Mouse (Mus musculus) right cerebral cortex, postnatal 4 days (tissue): ENCODE data around the gene Vsig2.

Experiments used
- DNase-seq: peaks from one replicate; pipeline ENCODE4 v3.0.0-alpha.2; 2022

Gene Vsig2

DNA sequence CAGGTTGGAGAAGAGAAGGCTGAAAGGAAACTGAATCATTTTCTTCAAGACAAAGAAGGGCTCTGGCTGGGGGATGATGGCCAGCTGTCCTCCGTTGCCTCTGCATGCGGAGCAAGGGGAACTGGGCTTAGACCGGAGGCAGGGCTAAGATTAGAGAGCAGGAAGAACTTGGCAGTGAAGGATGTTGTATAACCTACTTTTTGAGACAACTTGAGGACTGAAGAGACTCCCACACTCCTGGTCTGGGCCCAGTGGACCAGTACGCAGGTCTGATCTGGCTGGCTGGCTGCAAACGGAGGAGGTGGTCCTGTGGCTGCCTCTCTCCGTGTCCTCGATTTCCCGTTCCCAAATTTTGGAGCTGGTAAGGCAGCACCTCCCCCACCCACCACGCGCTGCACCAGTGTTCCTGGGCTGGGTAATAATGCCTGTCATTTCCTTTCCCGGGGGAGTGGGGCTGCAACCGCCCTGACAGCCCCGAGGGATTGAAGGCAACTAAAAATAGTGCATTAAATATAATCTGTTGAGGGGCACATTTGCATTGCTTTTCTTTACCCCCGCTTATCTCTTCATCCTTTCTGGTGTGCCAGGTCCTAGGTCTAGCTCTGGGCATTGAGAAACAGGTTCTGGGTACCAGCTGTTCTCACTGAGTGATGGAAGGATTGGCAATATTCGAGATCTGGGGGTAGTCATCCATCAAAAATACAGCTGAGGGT lies 29.0 kb downstream of the Vsig2 start:
- DNase-seq = peak; percentile 15

DNA sequence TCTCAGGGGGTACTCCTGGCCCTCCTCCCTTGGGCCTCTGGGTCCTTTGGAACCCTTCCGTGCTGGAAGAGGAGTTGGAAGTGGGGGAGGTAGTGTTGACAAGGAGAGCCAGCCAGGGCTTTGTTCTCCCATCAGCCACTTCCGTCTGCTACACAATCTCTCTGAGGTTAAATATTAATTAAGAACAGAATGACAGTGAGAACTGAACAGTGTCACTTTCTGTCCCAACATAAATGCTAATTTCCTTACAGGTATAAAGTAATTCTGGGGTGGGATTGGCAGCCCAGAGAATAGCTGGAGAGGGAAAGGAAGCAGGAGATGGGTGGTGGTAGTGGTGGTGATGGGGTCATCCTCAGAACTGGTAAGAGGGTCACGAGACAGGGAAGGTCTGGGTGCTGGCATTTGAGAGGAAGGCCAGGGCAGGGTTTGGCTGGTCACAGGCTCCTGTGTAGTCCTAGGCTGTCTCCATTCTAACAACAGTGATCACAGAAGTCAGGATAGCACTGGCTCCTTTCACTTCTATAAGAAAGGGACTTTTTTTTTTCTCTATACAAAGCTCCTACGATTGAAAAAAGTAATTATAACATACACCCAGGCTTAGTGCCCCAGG lies 29.7 kb downstream of the Vsig2 start:
- DNase-seq = no peak

DNA sequence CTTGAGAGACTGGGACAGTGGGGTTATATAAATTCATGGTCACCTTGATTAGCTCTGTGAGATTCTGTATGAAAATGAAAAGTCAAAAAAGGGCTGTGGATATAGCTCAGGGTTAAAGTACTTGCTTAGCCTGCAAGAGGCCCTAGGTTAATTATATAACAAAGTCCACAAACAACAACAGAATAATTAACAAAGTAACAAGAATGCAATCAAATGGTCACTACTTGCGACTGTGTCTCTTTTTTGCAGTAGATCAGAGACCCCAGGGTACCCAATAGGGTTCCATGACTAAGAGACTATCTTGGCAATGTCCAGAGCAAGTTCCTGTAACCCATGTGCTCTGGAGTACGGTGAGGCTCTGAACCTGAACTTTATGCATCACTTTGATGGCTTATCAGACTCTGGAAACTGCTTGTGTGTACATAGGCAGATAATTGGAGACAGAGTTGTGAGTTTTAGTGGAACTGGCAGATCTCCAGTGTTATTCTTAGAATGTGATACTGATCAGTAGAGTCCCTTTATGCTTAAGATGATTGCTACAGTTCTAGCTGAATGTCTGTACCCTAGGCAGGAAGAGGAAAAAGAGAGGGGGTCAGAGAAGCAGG lies 30.3 kb downstream of the Vsig2 start:
- DNase-seq = no peak

DNA sequence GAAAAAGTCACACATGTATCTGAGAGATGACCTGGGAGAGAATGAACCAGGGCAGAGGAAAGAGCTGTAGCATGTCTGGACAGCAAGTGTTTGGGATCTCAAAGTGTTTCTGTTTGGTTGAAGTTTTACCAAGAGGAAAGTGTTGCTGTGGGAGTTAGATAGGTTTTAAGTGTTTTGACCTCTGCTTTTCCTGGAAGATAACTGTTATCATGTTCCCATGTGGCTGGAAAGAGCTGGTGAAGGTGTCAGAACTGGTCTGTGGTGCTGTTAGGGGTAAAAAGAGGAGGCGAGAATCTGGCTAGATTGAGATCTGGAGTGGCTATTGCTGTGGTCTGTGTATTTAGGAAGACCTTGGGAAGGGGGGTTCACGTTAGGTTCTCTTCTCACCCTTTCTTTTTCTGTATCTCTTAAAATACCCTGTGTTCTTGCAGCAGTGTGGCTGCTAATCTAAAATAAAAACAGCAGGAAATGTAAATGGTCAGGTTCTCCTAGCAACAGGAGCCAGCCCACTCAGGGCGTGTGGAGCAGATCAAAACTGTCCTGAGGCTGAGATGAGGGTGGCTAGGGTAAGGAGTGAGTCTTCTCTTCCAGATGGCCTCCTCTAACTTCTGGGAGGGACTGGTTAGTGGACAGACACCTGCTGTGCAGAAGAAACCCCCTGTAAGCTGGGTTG lies 33.3 kb downstream of the Vsig2 start:
- no peak for DNase-seq

DNA sequence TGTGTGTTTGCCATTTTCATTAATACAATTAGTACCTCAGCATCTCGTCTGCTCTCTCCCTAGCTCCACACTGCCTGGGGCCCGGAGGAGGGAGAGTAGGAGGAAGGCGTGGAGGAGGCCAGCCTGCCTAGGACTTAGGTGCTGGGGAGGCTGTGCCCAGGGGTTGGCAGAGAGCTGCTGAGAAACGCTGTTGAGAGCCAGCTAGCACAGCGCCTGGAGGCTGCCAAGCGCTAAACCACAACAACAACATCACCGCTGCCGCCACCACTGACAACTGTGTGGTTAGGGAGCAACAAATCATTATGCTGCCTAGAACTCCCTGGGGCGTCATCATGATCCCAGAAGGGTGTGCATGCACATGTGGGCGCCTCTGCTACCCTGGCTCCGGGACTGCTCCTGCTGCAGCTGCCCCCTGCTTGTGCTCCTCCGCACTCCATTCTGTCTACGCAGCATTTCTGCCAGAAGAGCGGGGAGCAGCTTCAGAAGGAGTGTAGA lies 37.4 kb downstream of the Vsig2 start:
- peak; percentile 27 for DNase-seq

DNA sequence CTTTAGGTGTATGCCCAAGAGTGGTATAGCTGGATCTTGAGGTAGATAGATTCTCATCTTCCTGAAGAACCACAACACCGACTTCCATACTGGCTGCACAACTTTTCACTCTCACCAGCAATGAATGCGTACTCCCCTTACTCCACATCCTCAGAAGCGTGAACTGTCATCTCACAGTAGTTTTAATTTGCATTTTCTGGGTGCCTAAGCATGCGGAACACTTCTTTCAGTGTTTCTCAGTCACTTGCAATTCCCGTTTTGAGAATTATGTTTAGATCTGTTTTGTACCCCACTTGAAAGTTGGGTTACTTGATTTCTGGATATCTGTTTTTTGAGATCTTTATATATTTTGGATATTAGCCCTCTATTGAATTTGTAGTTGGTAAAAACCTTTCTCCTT lies 44.5 kb downstream of the Vsig2 start:
- DNase-seq = no peak

DNA sequence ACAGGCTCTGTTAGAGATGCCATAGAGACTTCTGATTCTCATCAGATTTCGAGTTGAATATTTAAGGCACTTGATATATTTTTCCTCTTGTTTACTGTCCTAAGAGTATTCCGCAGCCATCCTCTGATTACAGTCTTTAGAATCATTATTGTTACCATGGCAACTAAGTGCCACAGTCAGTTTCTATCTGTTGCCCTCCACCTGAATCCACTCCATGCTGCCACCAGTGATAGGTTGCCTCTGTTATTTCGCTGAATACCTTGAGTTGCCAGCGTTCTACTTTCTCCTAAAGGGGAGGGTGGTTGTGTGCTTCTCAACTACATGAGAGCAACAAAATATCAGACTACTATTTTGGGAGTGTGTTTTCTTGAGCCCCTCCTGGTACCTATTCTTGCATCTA lies 47.7 kb downstream of the Vsig2 start:
- DNase-seq = no peak

DNA sequence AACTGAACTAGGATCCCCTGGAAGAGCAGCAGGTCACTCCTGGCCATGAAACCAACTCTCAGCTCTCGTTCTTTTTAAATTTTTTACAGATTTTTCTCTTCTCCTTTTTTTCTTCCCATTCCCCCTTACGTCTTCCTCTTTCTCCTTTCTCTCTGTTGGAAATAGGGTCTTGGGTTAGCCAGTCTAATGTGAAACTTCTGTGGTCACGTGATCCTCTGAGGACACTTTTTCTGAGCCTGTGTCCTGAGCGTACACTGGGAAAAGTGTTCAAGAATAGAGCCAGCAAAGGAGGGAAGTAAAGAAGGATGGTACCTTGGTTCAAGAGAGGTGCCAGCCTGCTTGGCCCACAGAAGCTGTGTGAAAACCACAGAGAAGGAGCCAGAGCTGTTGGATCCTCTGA lies 51.3 kb downstream of the Vsig2 start:
- DNase-seq = no peak

DNA sequence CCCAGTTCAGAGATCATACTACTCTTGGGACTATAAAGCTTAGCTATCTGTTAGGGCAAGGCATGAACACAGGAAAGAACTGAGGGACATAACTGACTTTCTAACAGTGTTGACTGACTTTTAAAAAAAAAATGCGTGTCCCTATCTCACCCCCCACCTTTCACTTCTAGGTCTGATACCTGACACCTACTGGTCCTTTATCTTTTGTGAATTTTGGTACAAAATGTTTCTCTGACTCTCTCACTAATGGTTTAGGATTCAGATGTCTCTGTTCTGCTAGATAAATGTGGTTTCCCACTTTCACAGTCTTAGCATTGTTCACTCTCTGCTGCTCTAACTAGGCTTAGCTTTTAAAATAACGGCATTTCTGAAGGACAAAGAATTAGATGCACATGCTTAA lies 53.0 kb downstream of the Vsig2 start:
- no peak for DNase-seq

DNA sequence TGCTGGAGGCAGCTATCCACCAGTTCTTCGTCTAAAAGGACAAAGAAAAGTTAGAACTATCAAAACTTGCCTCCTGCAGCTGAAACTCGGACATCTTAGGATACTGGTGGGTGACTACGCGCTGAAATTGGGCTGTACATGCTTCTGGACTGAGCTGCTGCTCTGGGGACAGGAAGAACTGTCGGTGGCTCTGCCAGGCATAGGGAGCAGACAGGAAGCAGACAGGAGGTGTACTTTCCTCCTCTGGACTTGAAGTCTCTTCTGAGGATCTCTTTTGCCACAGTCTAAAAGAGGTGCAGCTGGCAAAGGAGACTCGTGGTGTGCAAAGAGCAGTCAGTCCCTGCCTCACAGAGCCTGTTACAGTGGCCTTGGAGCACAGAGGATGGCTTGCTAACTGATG lies 53.6 kb downstream of the Vsig2 start:
- DNase-seq = no peak

DNA sequence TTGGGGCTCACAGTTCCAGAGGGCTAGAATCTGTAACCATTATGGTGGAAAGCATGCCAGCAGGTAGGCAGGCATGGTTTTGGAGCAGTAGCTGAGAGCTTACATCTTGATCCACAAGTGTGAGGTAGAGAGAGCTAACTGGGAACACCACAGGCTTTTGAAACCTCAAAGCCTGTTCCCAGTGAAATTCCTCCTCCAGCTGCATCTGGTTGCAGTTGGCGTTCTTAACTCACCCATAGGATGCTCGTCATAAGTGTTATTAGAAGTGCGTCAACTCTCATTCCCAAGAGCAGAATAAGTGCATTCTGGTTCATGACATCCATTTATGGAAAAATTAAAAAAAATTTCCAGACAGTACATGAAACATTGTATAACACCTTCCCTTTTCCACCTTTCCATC lies 54.6 kb downstream of the Vsig2 start:
- DNase-seq = no peak
